Mouse (Mus musculus) testis, adult 2 months (tissue): ENCODE measurements around the gene Tspan33.

Source experiments
- CTCF ChIP-seq: fragments of 200-500 bp; IDR thresholded peaks from 2 replicates; pipeline ENCODE4 v1.5.1; 2012; ENCODE audit warnings: low read depth, mild to moderate bottlenecking, inconsistent platforms, low read length, moderate library complexity; ENCODE audit not compliant: control insufficient read depth, insufficient read depth, insufficient replicate concordance
- POLR2A ChIP-seq: fragments of 200-500 bp; IDR thresholded peaks from 2 replicates; pipeline ENCODE4 v1.6.1; 2012; ENCODE audit warnings: low read depth, mild to moderate bottlenecking, inconsistent platforms, low read length, moderate library complexity; ENCODE audit not compliant: control insufficient read depth

- no peak for TF ChIP-seq POLR2A
- no peak for TF ChIP-seq CTCF
Observed at GRCm38 (mm10) chr6:29684686-29685085, 9.3 kb upstream of the Tspan33 start.
